Mouse (Mus musculus) embryo, embryonic 10.5 days (tissue): Measurements from ENCODE around the gene Nup210l.

Experiments used
- DNase-seq: peaks from one replicate; pipeline ENCODE4 v3.0.0-alpha.2; 2015; ENCODE audit warnings: low spot score

The Nup210l gene

DNA sequence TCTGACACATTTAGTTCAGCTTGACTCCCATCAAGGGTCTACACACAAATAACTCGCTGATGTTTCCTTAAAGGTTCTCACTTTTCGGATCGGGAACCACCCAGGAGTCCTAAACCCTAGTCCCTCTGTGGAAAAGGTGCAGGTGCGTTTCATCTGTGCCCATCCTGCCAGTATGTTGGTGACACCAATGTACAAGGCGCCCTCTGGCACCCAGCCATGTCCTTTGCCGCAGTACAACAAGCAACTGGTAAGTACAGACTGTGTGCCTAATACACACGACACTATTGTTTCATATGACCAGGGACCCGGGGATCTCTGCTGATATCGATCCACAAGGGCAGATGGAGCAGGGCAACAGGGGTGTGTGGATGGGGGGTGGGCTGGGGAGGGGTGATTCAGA is 55.8 kb downstream of the Nup210l start:
- DNase-seq, result no peak

DNA sequence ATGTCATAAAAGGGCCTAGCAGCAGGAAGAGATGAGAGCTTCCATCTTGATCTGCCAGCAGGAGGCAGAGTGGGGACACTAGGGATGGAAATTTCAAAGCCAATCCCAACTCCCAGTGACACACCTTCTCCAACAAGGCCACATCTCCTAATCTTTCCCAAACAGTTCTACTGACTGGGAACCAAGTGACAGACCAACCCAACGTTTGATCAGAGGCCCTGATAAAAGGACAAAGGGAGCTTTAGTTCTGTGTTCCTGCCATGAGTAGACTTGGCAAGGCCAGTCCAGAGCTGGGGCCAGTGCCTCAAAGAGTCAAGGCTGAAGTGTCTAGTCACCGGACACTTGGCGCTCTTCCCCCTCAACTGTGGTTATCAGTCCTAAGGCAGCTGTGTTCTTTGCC is 57.6 kb downstream of the Nup210l start:
- no peak for DNase-seq

DNA sequence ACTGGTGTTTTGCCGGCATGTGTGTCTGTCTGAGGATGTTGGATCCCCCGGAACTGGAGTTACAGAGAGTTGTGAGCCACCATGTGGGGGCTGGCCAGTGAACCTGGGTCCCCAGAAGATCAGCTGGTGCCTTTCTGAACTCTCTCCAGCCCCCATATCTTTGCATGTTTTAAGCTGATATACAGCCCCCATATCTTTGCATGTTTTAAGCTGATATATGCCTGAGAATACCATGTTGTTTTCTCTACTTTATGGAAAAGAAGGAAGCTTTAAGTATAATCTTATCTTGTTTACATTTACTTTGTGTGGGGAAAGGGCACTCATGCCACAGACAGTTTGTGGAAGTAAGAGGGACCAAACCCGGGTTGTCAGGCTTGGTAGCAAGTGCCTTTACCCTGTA is 75.6 kb downstream of the Nup210l start:
- no peak for DNase-seq

DNA sequence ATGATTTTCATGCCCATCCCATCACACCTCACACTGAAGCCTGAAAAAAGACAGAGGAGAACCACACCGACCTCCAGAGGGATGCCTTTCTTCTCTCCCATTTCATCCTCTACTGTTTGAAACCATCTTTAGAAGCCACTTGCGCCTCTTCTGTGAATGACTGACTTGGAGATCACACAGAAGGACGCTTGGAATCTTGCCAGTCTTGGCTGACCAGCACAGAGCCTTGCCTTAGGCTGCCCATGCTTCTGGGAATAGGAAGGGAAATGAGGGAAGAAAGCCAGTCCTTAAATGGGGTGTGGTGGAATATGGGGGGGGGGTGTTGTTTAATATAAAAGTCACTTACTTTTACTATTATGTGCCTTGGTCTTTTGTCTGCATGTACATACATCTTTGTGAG is 79.6 kb downstream of the Nup210l start:
- DNase-seq, result no peak

DNA sequence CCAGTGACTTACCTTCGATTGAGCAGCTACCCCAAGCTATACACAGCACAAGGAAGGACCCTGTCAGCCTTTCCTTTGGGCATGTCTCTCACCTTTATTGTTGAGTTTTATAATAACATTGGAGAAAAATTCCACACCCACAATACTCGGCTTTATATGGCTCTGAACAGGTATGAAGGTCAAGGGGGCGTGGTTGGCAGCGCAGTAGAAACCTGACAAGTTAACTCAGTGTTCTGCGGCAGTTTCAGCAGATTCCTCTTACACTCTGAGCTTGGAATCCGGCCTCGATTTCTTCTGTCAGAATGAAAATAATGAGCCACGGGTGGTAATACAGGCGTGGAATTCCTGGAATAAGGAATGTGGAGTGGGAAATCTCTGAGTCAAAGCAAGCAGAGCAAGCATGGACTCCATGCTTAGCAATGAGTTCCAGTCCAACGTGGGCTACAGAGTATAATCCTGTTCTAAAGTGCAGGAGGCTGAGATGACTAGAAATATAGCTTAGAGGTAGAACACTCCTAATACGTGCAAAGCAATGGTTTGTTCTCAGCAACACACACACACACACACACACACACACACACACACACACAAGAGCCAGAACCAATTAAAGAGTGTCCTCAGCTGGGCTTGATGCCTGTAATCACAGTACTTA is 87.1 kb downstream of the Nup210l start:
- no peak for DNase-seq

DNA sequence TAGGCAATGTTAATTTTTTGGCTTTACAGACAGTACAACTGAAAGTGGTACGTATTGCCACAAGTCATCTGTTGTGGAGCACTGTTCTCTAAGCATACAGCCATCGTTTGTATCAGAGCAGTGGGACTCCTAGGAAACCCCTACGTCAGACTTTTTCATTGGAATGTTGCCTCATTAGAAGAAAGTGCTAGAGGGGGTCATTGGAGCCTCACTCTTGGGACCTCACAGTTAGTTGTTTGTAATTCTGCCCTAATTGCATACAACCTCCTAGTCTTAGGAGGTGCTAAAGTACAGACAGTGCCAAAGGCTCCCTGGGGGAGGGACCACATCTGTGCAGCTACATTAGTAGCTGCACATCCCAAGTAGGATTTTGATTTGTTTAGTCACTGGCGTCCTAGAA is 90.8 kb downstream of the Nup210l start:
- DNase-seq, result no peak

DNA sequence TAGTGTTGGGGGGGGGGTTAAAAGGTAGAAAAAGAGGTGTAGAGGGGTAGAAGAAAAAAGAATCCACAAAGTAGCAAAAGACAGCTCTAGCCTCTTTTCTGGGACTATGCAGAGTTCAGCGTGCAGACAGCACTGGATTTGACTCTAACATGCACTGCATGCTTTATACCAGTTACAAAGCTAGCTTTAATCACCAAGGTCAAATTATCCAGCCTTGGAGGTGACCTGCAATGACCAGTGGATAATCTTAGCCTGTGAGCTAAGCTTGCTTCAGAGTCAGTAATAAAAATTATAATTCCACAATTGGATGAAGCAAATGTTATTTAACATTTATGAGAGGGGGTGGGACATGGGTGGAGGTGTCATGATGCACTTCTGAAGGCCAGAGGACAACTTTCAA is 91.7 kb downstream of the Nup210l start:
- DNase-seq, result no peak

DNA sequence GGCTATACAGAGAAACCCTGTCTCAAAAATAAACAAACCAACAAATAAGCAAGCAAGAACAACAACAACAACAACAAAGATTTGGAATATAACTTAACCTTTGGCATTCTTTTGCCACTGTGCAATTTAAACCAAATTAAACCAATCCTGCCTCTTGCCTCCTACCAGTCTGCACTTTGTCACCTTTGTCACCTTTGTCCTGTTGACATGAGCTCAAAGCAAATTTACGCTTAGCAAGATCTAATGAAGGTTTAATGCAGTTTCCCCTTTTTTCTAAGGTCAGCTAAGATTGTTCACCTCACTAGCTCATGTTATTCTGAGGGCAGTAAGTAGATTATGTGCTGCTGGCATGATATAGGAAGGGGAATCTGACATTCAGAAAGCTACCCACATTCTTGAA is 93.6 kb downstream of the Nup210l start:
- DNase-seq, result no peak

DNA sequence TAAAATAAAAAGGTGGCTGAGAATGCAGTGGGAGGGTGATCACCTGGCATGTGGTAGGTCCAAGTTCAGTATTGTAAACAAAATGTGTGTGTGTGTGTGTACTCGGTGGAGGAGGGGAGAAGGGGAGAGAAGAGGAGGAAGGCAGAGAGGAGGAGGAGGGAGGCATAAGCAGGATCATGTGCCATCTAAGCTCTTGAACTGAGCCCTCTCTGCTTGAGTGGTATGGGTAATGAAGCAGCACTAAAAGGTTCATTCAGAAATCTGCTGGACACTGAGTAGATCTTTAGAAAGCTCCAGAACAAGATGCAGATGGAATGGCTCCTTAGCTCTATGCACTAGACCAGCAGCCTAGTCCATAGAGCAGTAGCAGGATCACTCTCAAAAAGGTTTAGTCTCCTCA is 99.0 kb downstream of the Nup210l start:
- no peak for DNase-seq

DNA sequence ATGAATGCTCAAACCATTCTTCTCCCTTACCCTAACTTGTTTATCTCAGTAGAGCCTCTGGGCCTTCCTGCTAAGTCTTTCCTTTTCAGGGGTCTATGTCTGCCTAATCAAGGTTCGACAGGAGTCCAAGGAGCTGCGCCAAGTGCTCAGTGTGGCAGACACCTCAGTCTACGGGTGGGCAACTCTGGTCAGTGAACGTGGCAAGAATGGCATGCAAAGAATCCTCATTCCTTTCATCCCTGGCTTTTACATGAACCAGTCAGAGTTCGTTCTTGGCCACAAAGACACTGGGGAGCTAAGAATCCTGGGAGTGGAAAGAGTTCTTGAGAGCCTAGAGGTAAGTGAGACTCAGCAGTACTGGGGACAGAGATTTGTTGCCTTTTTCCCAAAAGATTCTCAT is 99.7 kb downstream of the Nup210l start:
- no peak for DNase-seq

DNA sequence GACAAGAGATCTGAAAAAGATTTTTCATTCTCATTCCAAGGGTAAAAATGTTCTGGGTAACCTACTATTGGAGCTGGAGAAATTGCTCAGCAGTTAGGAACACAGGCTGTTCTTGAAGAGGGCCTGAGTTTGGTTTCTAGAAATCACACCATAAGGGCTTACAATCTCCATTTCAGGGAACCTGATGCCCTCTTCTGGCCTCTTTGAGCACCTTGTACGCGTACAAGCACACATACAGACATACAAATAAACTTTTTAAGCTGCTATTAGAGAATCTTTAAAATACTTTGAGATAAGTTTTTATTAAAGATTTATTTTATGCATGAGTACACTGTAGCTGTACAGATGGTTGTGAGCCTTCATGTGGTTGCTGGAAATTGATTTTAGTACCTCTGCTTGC is 100.7 kb downstream of the Nup210l start:
- DNase-seq, result no peak

DNA sequence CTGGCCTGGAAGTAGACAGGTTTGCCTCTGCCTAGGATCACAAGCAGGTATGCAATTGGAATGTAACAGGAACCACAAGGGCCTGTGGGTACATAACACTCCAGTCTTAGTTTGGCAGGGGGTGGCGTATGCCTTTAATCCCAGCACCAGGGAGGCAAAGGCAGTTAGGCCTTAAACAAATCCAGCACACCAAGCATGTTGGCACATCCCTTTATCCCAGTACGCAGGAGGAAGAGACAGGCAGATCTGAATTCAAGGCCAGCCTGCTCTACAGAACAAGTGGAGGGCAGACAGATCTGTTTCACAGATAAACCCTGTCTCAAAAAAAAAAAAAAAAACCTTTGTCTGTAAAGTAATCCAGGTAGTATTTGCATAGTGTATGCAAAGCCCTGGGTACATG is 104.7 kb downstream of the Nup210l start:
- DNase-seq, result no peak

DNA sequence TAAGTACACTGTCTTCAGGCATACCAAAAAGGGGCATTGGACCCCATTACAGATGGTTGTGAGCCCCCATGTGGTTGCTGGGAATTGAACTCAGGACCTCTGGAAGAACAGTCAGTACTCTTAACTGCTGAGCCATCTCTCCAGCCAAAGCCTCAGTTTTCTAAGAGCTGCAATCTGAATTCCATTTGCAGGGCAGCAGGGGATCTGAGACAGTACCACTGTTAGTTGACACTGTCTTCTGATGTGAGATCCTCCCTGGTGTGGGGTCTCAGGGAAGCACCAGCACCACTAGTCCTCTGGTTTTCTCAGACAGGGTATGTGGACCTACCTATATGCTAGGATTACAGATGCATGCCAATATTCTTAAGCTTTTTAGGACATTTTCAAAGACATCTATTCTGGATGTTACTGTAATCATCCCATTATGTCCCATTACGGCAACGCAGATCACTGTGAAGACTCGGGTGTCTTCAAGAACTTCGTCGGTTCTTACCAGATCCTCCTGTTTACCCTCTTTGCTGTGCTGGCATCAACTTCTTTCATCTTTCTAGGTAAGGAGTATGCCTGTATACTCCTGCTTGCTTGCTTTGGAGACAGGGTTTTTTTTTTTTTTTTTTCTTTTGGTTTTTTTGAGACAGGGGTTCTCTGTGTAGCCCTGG is 106.1 kb downstream of the Nup210l start:
- DNase-seq, result no peak

DNA sequence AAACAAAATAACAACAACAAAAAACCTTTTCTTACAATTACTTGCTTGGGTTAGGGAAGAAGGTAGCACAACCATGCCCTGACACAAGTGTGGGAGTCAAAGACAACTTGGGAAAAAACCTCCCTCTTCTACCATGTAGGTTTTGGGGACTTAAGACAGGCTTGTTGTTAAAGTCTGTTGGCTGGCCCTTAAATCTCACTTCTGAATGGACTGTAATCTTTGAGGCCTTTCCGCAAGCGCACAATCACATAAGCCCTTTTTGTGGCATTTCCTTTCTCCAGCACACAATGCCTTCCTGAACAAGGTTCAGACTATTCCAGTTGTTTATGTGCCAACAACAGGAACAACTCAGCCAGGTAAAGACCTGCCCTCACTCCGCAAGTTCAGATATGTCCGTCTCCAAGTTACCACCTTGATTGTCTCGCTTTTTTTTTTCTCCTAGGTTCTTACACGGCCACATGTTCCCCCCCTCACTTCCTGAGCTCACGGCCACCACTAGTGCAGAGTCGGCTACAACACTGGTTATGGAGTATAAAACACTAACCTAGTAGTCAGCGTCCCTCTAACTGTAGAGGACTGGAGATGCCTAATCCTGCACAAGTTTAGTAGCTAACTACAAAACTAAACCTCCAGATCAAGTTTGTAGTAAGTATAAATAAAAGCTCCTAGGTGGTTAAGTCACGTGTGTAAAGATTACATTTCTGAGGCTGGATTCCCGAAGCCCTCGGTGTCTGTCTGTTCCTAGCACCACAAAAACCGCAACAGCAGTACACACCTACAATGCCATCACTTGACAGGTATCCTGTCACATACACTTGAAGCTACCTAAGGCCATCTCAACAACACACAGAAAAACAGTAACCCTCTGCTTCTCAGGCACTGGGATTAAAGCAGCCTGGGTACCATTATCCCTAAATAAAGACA is 107.8 kb downstream of the Nup210l start:
- no peak for DNase-seq

DNA sequence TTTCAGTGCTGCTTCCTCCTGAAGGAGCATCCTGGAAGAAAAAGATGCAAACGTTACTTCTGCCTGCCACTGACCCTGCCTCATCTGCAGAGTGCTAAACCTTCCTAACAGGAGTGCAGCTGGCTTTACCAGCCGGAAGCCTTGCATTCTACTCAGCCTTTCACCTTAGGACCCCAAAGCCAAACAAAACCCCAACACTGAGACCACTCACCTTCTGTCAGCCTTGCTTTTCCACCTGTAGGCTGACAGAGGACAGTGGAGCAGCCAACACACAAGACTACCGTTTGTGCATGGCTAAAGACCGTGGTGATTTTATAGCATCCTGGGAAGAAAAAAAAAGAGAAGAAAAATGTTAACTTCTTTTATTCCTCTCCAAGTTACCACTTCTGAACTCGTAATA is 108.8 kb downstream of the Nup210l start:
- DNase-seq, result no peak

DNA sequence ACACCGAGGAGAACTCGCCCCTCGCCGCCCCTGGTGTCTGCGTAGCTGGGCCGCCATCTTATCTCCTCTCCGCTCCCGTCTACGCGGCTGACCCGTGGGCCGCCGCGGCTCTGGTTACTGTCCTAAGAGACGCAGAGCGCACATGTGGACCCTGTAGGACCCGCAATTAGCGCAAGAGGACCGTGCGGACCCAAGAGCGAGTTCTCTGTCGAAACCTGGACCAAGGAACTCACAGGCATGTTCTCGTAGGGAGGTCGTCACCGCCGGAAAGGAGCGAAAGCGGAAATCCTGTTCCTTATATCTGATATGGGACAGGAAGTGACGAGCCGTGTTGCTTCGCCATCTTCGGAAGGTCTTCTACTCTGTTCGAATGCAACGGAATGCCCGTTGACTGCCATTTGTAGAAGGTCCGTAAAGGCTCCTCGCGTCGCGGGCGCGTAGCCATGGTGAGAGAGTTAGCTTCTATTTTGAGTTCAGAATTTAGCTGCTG is 109.5 kb downstream of the Nup210l start, which contains the start of the genes Rps27 and Rab13:
Gene Rps27 (minus strand): TSS at position 275 of the 490 bp plus-strand sequence.
Gene Rab13 (plus strand): TSS at position 319 of the 490 bp plus-strand sequence.
- peak; percentile 97 for DNase-seq

DNA sequence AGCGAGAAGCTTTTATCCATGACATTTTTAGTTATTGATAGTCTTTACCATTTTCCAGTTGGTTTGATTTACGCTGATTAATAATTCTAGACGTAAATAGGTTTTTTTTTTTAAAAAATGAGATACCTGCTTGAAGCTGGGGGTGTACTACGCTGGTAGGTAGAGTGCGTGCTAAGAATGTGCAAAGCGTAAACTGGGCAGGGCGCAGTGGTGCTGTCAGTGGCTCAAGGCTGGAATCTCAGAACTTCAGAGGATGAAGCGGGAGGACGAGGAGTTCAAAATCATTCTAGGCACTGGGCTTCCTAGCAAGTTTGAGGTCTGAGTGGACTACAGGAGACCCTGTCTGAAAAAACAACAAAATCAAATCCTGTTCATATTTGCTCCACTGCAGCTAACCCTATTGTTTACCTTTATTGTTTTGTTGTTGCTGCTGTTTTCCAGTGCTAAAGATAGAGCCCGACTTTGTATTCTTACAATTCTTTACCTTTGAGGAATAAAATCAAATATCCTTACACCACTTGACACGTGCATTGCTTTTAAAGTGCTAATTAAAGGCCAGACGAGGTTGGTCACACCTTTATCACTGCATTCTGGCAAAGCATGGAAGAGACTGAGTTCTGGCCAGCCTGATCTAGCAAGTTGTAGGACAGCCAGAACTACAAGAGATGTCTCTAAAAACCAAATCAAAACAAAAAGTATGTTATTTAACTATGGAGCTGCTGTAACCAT is 110.2 kb downstream of the Nup210l start:
- DNase-seq, result peak; percentile 42

DNA sequence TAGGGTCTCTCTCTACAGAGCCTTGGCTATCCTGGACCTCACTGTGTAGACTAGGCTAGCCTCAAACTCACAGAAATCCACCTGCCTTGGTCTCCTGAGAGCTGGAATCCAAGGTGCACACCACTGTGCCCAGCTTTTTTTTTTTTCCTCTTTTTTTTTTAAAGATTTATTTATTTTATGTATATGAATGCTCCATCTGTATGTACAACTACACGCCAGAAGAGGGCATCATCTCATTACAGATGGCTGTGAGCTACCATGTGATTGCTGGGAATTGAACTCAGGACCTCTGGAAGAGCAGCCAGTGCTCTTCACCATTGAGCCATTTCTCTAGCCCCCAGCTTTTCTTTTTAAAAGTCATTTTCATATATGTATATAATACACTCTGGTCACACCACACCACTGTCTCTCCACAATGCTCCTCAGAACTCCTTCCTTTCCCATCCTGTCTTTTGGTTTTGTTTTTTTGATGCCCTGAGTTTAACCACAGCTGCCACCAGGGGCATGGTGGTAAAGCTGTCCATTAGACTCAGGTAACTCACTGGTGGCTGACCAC is 112.0 kb downstream of the Nup210l start:
- no peak for DNase-seq

DNA sequence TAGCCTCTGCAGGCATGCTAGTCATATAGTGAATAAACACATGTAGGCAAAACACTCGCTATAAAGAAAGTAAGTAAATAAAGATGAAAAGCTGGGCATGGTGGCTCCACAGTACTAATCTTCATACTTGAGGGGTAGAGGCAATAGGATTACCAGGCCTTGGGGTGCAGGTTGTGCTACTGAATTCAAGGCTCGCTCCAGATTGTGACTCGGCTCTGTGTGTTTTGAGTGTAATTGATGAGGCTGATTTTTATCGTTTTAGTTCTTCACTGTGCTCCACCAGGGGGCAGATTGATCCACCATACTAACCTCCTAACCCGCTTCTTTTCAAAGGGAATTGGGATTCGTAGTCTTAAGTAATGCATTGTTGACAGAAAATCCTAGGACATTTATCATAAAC is 116.2 kb downstream of the Nup210l start:
- peak; percentile 85 for DNase-seq

DNA sequence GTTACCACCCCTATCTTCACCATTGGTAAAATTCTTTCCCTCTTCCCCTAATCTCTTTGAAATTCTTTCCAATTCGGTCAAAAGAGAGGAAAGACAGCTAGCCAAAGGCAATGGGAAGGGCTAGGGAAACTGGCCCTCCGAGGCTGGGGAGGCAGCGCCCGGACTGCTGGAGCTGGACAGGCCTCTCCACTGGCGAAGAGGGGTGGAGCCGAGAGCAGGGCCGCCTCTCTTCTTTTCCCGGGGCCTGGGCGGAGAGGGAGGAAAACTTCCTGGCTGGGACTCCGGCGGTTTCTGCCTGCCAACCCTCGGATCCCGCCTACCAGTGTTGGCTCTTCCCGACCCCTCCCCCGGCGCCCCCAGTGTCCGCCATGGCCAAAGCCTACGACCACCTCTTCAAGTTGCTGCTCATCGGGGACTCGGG is 116.6 kb downstream of the Nup210l start:
- DNase-seq, result peak; percentile 80

DNA sequence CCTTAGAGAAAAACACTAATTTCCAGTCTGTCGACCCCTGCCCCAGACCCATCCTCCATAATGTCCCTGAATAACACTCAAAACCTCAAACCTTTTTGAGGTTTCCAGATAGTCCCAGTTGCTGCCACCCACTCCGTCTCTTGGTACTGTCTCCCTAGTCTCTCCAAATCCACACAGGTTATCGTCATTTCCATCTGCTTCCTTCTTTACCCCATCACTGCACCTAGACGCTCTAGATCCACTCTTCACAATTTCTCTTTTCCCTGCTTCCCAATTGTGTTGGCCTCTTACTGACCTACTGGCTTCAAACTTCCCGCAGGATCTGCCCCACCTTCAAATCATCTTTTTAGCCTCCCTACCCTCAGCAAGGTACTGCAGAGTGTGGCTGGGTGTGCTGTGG is 117.2 kb downstream of the Nup210l start:
- no peak for DNase-seq

DNA sequence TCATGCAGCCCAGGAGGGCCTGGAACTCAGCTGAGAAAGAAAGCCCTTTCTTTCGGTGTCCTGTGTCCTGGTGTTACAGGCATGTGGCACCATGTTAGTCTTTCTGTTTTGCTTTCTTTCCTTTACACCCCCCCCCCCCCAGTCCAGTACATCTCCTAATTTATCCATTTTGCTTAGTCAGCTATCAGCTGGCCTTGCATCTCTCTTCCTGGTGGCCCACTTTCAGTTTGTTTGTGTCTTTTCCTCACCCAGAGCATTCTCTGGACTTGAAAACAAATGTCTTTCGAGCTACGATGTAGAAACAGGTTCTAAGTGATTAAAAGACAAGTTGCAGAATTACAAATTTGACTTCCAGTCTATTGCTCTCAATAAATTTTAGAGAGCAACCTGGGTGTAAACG is 118.5 kb downstream of the Nup210l start:
- no peak for DNase-seq
